Mouse (Mus musculus) E14TG2a.4 (cell line): ENCODE measurements around the gene Zfp108.

ENCODE experiments used
- CTCF ChIP-seq: conservative IDR thresholded peaks from 2 replicates; pipeline ENCODE4 v1.5.1; 2014; ENCODE audit warnings: low read length
- NANOG ChIP-seq: IDR thresholded peaks from 2 replicates; pipeline ENCODE4 v1.6.1; 2014; ENCODE audit warnings: borderline replicate concordance, low read length, mixed read lengths

DNA sequence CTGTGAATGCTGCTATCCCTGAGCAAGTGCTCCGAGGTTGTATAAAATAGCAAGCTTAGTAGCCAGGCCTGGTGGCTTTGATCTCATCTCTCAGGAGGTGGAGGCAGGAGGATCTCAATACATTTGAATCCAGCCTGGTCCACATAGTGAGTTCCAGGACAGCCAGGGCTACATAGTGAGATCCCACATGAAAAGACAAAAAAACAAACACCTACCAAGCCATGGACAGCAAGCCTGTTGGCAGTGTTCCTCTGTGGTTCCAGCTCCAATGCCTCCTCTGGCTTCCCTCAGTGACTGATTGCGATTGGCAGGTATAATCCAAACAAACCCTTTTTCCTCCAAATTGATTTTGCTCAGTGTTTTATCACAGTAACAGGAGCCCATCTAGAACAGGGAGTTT, 44.3 kb upstream of the Zfp108 start:
- TF ChIP-seq CTCF = no peak
- TF ChIP-seq NANOG = no peak
